Mouse (Mus musculus) activated CD4-positive, CD25-positive, alpha-beta regulatory T cell (primary cell): ENCODE results near the gene Rsu1. TPM values are rescaled to one million over a fixed set of nuclear protein-coding genes. Genes with fewer than 3 reads are reported as not detected.

Source experiments
- polyA plus RNA-seq, 2 experiments: library from polyadenylated mRNA; unstranded; fragments of 100-300 nt; shearing (Covaris generic); gene quantifications; one replicate each; pipeline ENCODE4 v1.2.1; 2017

Gene Rsu1
- 10 to 100 TPM; 65.7 to 74.7 TPM for polyA plus RNA-seq

DNA sequence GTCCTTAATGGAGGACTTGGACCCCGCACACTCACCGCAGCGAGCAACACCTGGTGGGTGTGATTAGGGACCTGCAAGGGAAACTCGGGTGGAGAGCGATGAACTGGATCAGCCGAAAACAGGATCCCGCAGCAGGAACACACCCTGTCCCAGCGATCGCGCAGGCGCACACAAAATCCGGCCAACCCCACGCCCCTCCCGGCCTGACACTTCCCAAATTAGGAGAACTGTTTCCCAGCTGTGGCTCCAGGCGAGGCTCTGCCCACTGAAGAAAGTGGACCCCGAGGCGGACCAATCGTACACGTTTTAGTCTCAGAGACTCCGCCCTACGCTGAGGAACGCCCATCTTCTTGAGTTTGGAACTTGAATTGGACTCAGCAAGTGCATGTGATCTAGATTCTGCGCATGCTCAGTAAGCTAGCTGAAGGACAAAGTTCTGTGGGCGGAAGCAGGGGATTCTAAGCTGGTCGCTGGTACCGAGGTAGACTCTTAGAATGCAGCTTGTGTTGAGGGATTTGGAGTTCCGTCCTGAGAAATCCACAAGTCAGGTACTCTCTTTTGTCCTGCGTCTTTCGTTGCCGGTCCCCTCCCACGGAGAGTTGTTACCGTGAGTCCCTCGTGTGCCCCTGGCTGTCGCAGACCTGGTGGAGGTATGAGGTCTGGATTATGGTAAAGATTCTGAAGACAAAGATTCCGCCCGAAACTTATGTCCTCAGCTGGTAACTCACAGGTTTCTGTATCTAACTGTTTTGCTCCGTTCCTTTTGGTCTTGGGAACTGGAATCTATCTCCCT is at the start of gene Rsu1:
Rsu1 (minus strand) TSS at position 251 of the 793 bp plus-strand sequence.

Other genes with a start within 250 kb of the Rsu1 start
- gene Cubn, start 220.4 kb upstream of the Rsu1 start, polyA plus RNA-seq: under 1 TPM; 0.11 to 0.31 TPM